In genomic region chr11:96353522-96353841, GRCm38 (mm10) we compare ENCODE assay signal across 8 mouse cellular contexts. TPM values are rescaled to one million over a fixed set of nuclear protein-coding genes. Genes with fewer than 3 reads are reported as not detected.
DNase-seq lines count a peak whose midpoint lies in the region; ATAC-seq and TF ChIP-seq lines count a peak whose summit lies in the region.

No protein-coding gene starts in this region.

- no peak for DNase-seq in gastrocnemius, adult 2 months
- no peak for DNase-seq in gastrocnemius, adult 8-10 months (ENCODE audit: low spot score in 2 of 2)
- DNase-seq in hindbrain, postnatal 0 days (ENCODE audit: low spot score) = peak; percentile 35
- no peak for DNase-seq in spleen, adult 18-20 months
- no peak for DNase-seq in cerebellum, adult 9-11 months

- under 1% methylated on average over 14 of the region's 14 CpGs for WGBS in hindbrain, postnatal 0 days
- under 1% methylated on average over 14 of the region's 14 CpGs for WGBS in neural tube, embryonic 15.5 days

- peak overlapping the region; percentile 77 for H3K27ac ChIP-seq in gastrocnemius, adult 2 months
- peak overlapping the region; percentile 91 for H3K27ac ChIP-seq in hindbrain, postnatal 0 days
- H3K27ac ChIP-seq in neural tube, embryonic 15.5 days (replicated peaks) = peak overlapping the region; percentile 99

- peak overlapping the region; percentile 59 for H3K4me2 ChIP-seq in hindbrain, postnatal 0 days (ENCODE audit: low read depth, low read length)
- peak overlapping the region; percentile 64 for H3K4me2 ChIP-seq in neural tube, embryonic 15.5 days

- ATAC-seq in megakaryocyte, adult 5-6 weeks (ENCODE audit: poor library complexity, severe bottlenecking) = no peak
- ATAC-seq in hindbrain, postnatal 0 days = no peak
- no peak for ATAC-seq in neural tube, embryonic 15.5 days (ENCODE audit: low FRiP score)

- peak overlapping the region; percentile 75 for H3K9ac ChIP-seq in hindbrain, postnatal 0 days (replicated peaks; ENCODE audit: low read length)
- H3K9ac ChIP-seq in neural tube, embryonic 15.5 days (replicated peaks) = peak overlapping the region; percentile 84

- no peaks in the 10 kb centered on the region for H3K9me3 ChIP-seq in megakaryocyte, embryonic 14.5 days
- no peaks in the 10 kb centered on the region for H3K9me3 ChIP-seq in hindbrain, postnatal 0 days (ENCODE audit: low read length)
- H3K9me3 ChIP-seq in neural tube, embryonic 15.5 days (replicated peaks) = no peaks in the 10 kb centered on the region

- H3K36me3 ChIP-seq in megakaryocyte, embryonic 14.5 days (replicated peaks; ENCODE audit: low read length) = no peaks in the 10 kb centered on the region
- no peaks in the 10 kb centered on the region for H3K36me3 ChIP-seq in hindbrain, postnatal 0 days (ENCODE audit: insufficient read depth, low read length)
- H3K36me3 ChIP-seq in neural tube, embryonic 15.5 days = no peaks in the 10 kb centered on the region

- TF ChIP-seq CTCF in gastrocnemius, adult 2 months (IDR thresholded peaks at IDR 0.05) = no peak
- no peak for TF ChIP-seq CTCF in hindbrain, postnatal 0 days (IDR thresholded peaks at IDR 0.05; ENCODE audit: low read depth)

- peaks cover 10% of the 10 kb centered on the region for H3K4me1 ChIP-seq in megakaryocyte, embryonic 14.5 days
- H3K4me1 ChIP-seq in hindbrain, postnatal 0 days (ENCODE audit: insufficient read depth, low read length) = no peaks in the 10 kb centered on the region
- peaks cover 46% of the 10 kb centered on the region for H3K4me1 ChIP-seq in neural tube, embryonic 15.5 days

- peaks cover 81% of the 10 kb centered on the region for H3K27me3 ChIP-seq in megakaryocyte, embryonic 14.5 days (replicated peaks)
- peaks cover 65% of the 10 kb centered on the region for H3K27me3 ChIP-seq in hindbrain, postnatal 0 days (ENCODE audit: insufficient read depth, low read length)
- no peaks in the 10 kb centered on the region for H3K27me3 ChIP-seq in neural tube, embryonic 15.5 days (replicated peaks)

- H3K4me3 ChIP-seq in gastrocnemius, adult 2 months = peak overlapping the region; percentile 69
- peak overlapping the region; percentile 86 for H3K4me3 ChIP-seq in megakaryocyte, embryonic 14.5 days (replicated peaks)
- H3K4me3 ChIP-seq in hindbrain, postnatal 0 days (ENCODE audit: low read length) = peak overlapping the region; percentile 50
- peak overlapping the region; percentile 64 for H3K4me3 ChIP-seq in neural tube, embryonic 15.5 days (replicated peaks)

- intact Hi-C loops in gastrocnemius, adult 2 months (cut with DNase I) = loop anchor here (5.0 kb wide), 2 partner anchors 41 to 54 kb away; no protein-coding TSS in a partner anchor

RNA-seq across cellular contexts. Expression of gene Hoxb2, which starts 3.2 kb away (rescaled TPM):
- under 1 TPM; 0.15 to 0.20 TPM for total RNA-seq in gastrocnemius, adult 2 months (2021)
- total RNA-seq in gastrocnemius, adult 8-10 months (2022) = under 1 TPM in 2 of 4 experiments, not detected in 2; 0.22 to 0.24 TPM
- not detected in 2 replicates for polyA plus RNA-seq in megakaryocyte, embryonic 14.5 days (2012; ENCODE audit: insufficient read depth, low replicate concordance)
- total RNA-seq in megakaryocyte, adult 5-6 weeks (2015) = 0.09 TPM in 1 of 2 replicates, not detected in the other
- total RNA-seq in megakaryocyte, adult 5-6 weeks (2017) = 0.77 TPM in 1 of 2 replicates, not detected in the other
- total RNA-seq in hindbrain, postnatal 0 days (2014; rRNA removed) = 35.4 and 36.4 TPM in 2 replicates
- polyA plus RNA-seq in hindbrain, postnatal 0 days (2015; fragmentation: Nextera tagmentation; extraction: Ambion mirVana) = 11.6 and 13.1 TPM in 2 replicates
- 33.7 and 42.3 TPM in 2 replicates for polyA plus RNA-seq in neural tube, embryonic 15.5 days (2015; fragmentation: Nextera tagmentation; extraction: Ambion mirVana)

RNA-seq across cellular contexts. Expression of gene Hoxb1, which starts 12.1 kb away (rescaled TPM):
- not detected for total RNA-seq in gastrocnemius, adult 2 months (2021)
- total RNA-seq in gastrocnemius, adult 8-10 months (2022) = not detected
- 0.12 TPM in 1 of 2 replicates, not detected in the other for polyA plus RNA-seq in megakaryocyte, embryonic 14.5 days (2012; ENCODE audit: insufficient read depth, low replicate concordance)
- not detected in 2 replicates for total RNA-seq in megakaryocyte, adult 5-6 weeks (2015)
- total RNA-seq in megakaryocyte, adult 5-6 weeks (2017) = not detected in 2 replicates
- 0.21 TPM in 1 of 2 replicates, not detected in the other for total RNA-seq in hindbrain, postnatal 0 days (2014; rRNA removed)
- 0.08 and 0.24 TPM in 2 replicates for polyA plus RNA-seq in hindbrain, postnatal 0 days (2015; fragmentation: Nextera tagmentation; extraction: Ambion mirVana)
- 0.38 and 0.65 TPM in 2 replicates for polyA plus RNA-seq in neural tube, embryonic 15.5 days (2015; fragmentation: Nextera tagmentation; extraction: Ambion mirVana)

RNA-seq across cellular contexts. Expression of gene Hoxb3, which starts 30.4 kb away (rescaled TPM):
- under 1 TPM; 0.22 to 0.51 TPM for total RNA-seq in gastrocnemius, adult 2 months (2021)
- total RNA-seq in gastrocnemius, adult 8-10 months (2022) = under 1 TPM; 0.24 to 0.40 (median 0.30) TPM
- 0.21 and 1.2 TPM in 2 replicates for polyA plus RNA-seq in megakaryocyte, embryonic 14.5 days (2012; ENCODE audit: insufficient read depth, low replicate concordance)
- 0.75 and 1.4 TPM in 2 replicates for total RNA-seq in megakaryocyte, adult 5-6 weeks (2015)
- 0.12 and 0.44 TPM in 2 replicates for total RNA-seq in megakaryocyte, adult 5-6 weeks (2017)
- 42.1 and 42.2 TPM in 2 replicates for total RNA-seq in hindbrain, postnatal 0 days (2014; rRNA removed)
- polyA plus RNA-seq in hindbrain, postnatal 0 days (2015; fragmentation: Nextera tagmentation; extraction: Ambion mirVana) = 6.6 and 8.1 TPM in 2 replicates
- 8.0 and 12.6 TPM in 2 replicates for polyA plus RNA-seq in neural tube, embryonic 15.5 days (2015; fragmentation: Nextera tagmentation; extraction: Ambion mirVana)

RNA-seq across cellular contexts. Expression of gene Hoxb4, which starts 35.4 kb away (rescaled TPM):
- total RNA-seq in gastrocnemius, adult 2 months (2021) = under 1 TPM; 0.31 to 0.38 TPM
- total RNA-seq in gastrocnemius, adult 8-10 months (2022) = under 1 TPM; 0.15 to 0.46 (median 0.21) TPM
- 1.5 and 4.5 TPM in 2 replicates for polyA plus RNA-seq in megakaryocyte, embryonic 14.5 days (2012; ENCODE audit: insufficient read depth, low replicate concordance)
- total RNA-seq in megakaryocyte, adult 5-6 weeks (2015) = 2.9 and 3.4 TPM in 2 replicates
- 3.7 and 4.0 TPM in 2 replicates for total RNA-seq in megakaryocyte, adult 5-6 weeks (2017)
- 4.2 and 8.6 TPM in 2 replicates for total RNA-seq in hindbrain, postnatal 0 days (2014; rRNA removed)
- polyA plus RNA-seq in hindbrain, postnatal 0 days (2015; fragmentation: Nextera tagmentation; extraction: Ambion mirVana) = 2.4 and 3.3 TPM in 2 replicates
- 3.7 and 5.0 TPM in 2 replicates for polyA plus RNA-seq in neural tube, embryonic 15.5 days (2015; fragmentation: Nextera tagmentation; extraction: Ambion mirVana)

RNA-seq across cellular contexts. Expression of gene Hoxb5, which starts 50.3 kb away (rescaled TPM):
- total RNA-seq in gastrocnemius, adult 2 months (2021) = under 1 TPM; 0.26 to 0.28 TPM
- total RNA-seq in gastrocnemius, adult 8-10 months (2022) = under 1 TPM; 0.29 to 0.49 (median 0.37) TPM
- not detected in 2 replicates for polyA plus RNA-seq in megakaryocyte, embryonic 14.5 days (2012; ENCODE audit: insufficient read depth, low replicate concordance)
- not detected in 2 replicates for total RNA-seq in megakaryocyte, adult 5-6 weeks (2015)
- not detected in 2 replicates for total RNA-seq in megakaryocyte, adult 5-6 weeks (2017)
- total RNA-seq in hindbrain, postnatal 0 days (2014; rRNA removed) = 16.5 and 24.3 TPM in 2 replicates
- polyA plus RNA-seq in hindbrain, postnatal 0 days (2015; fragmentation: Nextera tagmentation; extraction: Ambion mirVana) = 109 and 113 TPM in 2 replicates
- polyA plus RNA-seq in neural tube, embryonic 15.5 days (2015; fragmentation: Nextera tagmentation; extraction: Ambion mirVana) = 39.5 and 106 TPM in 2 replicates

Comparison
In these comparisons a context has a peak if more than half of its experiments do, and no peak if none do; other contexts are left out.
1. RNA of gene Hoxb2, which starts 3.2 kb away (total RNA-seq): 35.4 to 36.4 TPM in hindbrain, postnatal 0 days; 0.22 to 0.24 TPM in gastrocnemius, adult 8-10 months, 0.15 to 0.20 TPM in gastrocnemius, adult 2 months and 0.09 to 0.77 TPM in megakaryocyte, adult 5-6 weeks; every median in the first group is over 10 times any median in the second.
2. RNA of gene Hoxb3, which starts 30.4 kb away (total RNA-seq): 42.1 to 42.2 TPM in hindbrain, postnatal 0 days; 0.12 to 1.4 TPM in megakaryocyte, adult 5-6 weeks, 0.22 to 0.51 TPM in gastrocnemius, adult 2 months and 0.24 to 0.40 TPM in gastrocnemius, adult 8-10 months; every median in the first group is over 10 times any median in the second.
3. Peak in every context shown above with its lines, with median percentiles within 50 percentile points of each other: H3K27ac ChIP-seq and H3K4me3 ChIP-seq.